Mouse (Mus musculus) hindbrain, embryonic 16.5 days (tissue): ENCODE results near the gene Fam71a. TPM values are rescaled to one million over a fixed set of nuclear protein-coding genes. Genes with fewer than 3 reads are reported as not detected.

Experiments used
- ATAC-seq: fragments of 200-750 bp; cut with Nextera tagmentation; 2 replicates; pipeline ENCODE4 v1.8.0; 2017; ENCODE audit warnings: moderate TSS enrichment, moderate library complexity
- H3K27ac ChIP-seq: fragments of 300-500 bp; sonication (generic); 2 replicates; pipeline ENCODE4 v1.5.1; 2014; ENCODE audit warnings: low read depth, mild to moderate bottlenecking, control low read depth, low read length, moderate library complexity
- H3K27me3 ChIP-seq: fragments of 300-500 bp; sonication (generic); replicated peaks from 2 replicates; pipeline ENCODE4 v1.6.1; 2014; ENCODE audit warnings: low read length; ENCODE audit not compliant: control insufficient read depth, insufficient read depth
- H3K36me3 ChIP-seq: fragments of 300-500 bp; sonication (generic); 2 replicates; pipeline ENCODE4 v1.6.1; 2014; ENCODE audit warnings: mild to moderate bottlenecking, low read length, moderate library complexity, mixed read lengths; ENCODE audit not compliant: control insufficient read depth, insufficient read depth
- H3K4me1 ChIP-seq: fragments of 300-500 bp; sonication (generic); 2 replicates; pipeline ENCODE4 v1.6.1; 2014; ENCODE audit warnings: low read depth, low read length; ENCODE audit not compliant: control insufficient read depth, insufficient read depth
- H3K4me2 ChIP-seq: fragments of 300-500 bp; sonication (generic); 2 replicates; pipeline ENCODE4 v1.6.1; 2014; ENCODE audit warnings: mild to moderate bottlenecking, low read length, control low read depth, moderate library complexity
- H3K4me3 ChIP-seq: fragments of 300-500 bp; sonication (generic); 2 replicates; pipeline ENCODE4 v1.5.1; 2014; ENCODE audit warnings: mild to moderate bottlenecking, low read length, control low read depth, moderate library complexity
- H3K9ac ChIP-seq: fragments of 300-500 bp; sonication (generic); 2 replicates; pipeline ENCODE4 v1.6.1; 2014; ENCODE audit warnings: low read depth, mild to moderate bottlenecking, control low read depth, low read length, moderate library complexity
- H3K9me3 ChIP-seq: fragments of 300-500 bp; sonication (generic); 2 replicates; pipeline ENCODE4 v1.6.1; 2014; ENCODE audit warnings: mild to moderate bottlenecking, low read length, moderate library complexity; ENCODE audit not compliant: control insufficient read depth
- WGBS: fragments of 180-500 bp; shearing (Covaris S2); extraction: QIAGEN DNeasy Blood & Tissue Kit; methylation state at CpG from one replicate; pipeline ENCODE4 v1.1.7; 2014; 5-methylcytosine and 5-hydroxymethylcytosine counted together
- polyA plus RNA-seq: library from polyadenylated mRNA; unstranded; fragments of >200 nt; fragmentation: Nextera tagmentation; extraction: Ambion mirVana; gene quantifications from 2 replicates; pipeline ENCODE4 v1.2.1, GENCODE M21; 2015

Fam71a gene
- not detected in 2 replicates for polyA plus RNA-seq

- no peak for ATAC-seq
- H3K9me3 ChIP-seq: no peaks in the 10 kb centered on the region; the same call in 1 of the 2 replicates
- no peak within 1 kb of the TSS for H3K4me3 ChIP-seq
- WGBS: 83% methylated on average over 3 of the region's 3 CpGs
- no peaks in the 10 kb centered on the region for H3K27me3 ChIP-seq
- H3K4me2 ChIP-seq: no peak within 1 kb of the TSS
- no peak within 1 kb of the TSS for H3K9ac ChIP-seq
- H3K4me1 ChIP-seq: no peaks in the 10 kb centered on the region; the same call in 1 of the 2 replicates
- no peak within 1 kb of the TSS for H3K27ac ChIP-seq
- no peaks in the 10 kb centered on the region for H3K36me3 ChIP-seq
Observed at GRCm38 (mm10) chr1:191164717-191165116, at the start of gene Fam71a. Fam71a (minus strand) TSS chr1:191164817.

GRCm38 (mm10) chr1:191211096-191211495, 46.5 kb upstream of the Fam71a start:
- H3K4me1 ChIP-seq: no peaks in the 10 kb centered on the region
- 57% methylated on average over 2 of the region's 2 CpGs for WGBS
- H3K27ac ChIP-seq: no peak overlapping the region
- H3K9me3 ChIP-seq: no peaks in the 10 kb centered on the region
- no peaks in the 10 kb centered on the region for H3K36me3 ChIP-seq
- no peak overlapping the region for H3K9ac ChIP-seq
- H3K4me2 ChIP-seq: no peak overlapping the region
- H3K4me3 ChIP-seq: no peak overlapping the region
- no peaks in the 10 kb centered on the region for H3K27me3 ChIP-seq
- ATAC-seq: no peak

- Histone ChIP-seq H3K9ac (no peak overlapping the region), H3K4me1 (no peaks in the 10 kb centered on the region), H3K9me3 (no peaks in the 10 kb centered on the region), H3K27me3 (no peaks in the 10 kb centered on the region), H3K36me3 (no peaks in the 10 kb centered on the region), H3K4me3 (no peak overlapping the region), H3K4me2 (no peak overlapping the region), H3K27ac (no peak overlapping the region)
- no peak for ATAC-seq
- 84% methylated on average over 5 of the region's 5 CpGs for WGBS
Observed at GRCm38 (mm10) chr1:191205791-191206190, 41.2 kb upstream of the Fam71a start.

- no peak overlapping the region for H3K4me2 ChIP-seq
- H3K27me3 ChIP-seq: no peaks in the 10 kb centered on the region
- H3K4me1 ChIP-seq: no peaks in the 10 kb centered on the region
- ATAC-seq: no peak
- no peak overlapping the region for H3K27ac ChIP-seq
- WGBS: 79% methylated on average over 5 of the region's 5 CpGs
- no peak overlapping the region for H3K9ac ChIP-seq
- H3K4me3 ChIP-seq: no peak overlapping the region
- no peaks in the 10 kb centered on the region for H3K9me3 ChIP-seq
- H3K36me3 ChIP-seq: no peaks in the 10 kb centered on the region
Observed at GRCm38 (mm10) chr1:191204876-191205275, 40.3 kb upstream of the Fam71a start.

GRCm38 (mm10) chr1:191203496-191203895, 38.9 kb upstream of the Fam71a start:
- Histone ChIP-seq H3K4me2 (no peak overlapping the region), H3K36me3 (no peaks in the 10 kb centered on the region), H3K4me1 (no peaks in the 10 kb centered on the region), H3K9me3 (no peaks in the 10 kb centered on the region), H3K27ac (no peak overlapping the region), H3K9ac (no peak overlapping the region), H3K27me3 (no peaks in the 10 kb centered on the region), H3K4me3 (no peak overlapping the region)
- no peak for ATAC-seq
- WGBS: 49% methylated on average over 2 of the region's 2 CpGs

GRCm38 (mm10) chr1:191202208-191202952, 37.8 kb upstream of the Fam71a start:
- Histone ChIP-seq H3K27me3 (no peaks in the 10 kb centered on the region), H3K4me1 (no peaks in the 10 kb centered on the region), H3K27ac (no peak overlapping the region), H3K36me3 (no peaks in the 10 kb centered on the region), H3K4me3 (no peak overlapping the region), H3K4me2 (no peak overlapping the region), H3K9ac (no peak overlapping the region), H3K9me3 (no peaks in the 10 kb centered on the region)
- ATAC-seq: no peak
- 83% methylated on average over 11 of the region's 11 CpGs for WGBS

- H3K9me3 ChIP-seq: no peaks in the 10 kb centered on the region
- ATAC-seq: no peak
- WGBS: 86% methylated on average over 9 of the region's 9 CpGs
- no peak overlapping the region for H3K4me3 ChIP-seq
- H3K9ac ChIP-seq: no peak overlapping the region
- no peaks in the 10 kb centered on the region for H3K36me3 ChIP-seq
- H3K27me3 ChIP-seq: no peaks in the 10 kb centered on the region
- no peaks in the 10 kb centered on the region for H3K4me1 ChIP-seq
- no peak overlapping the region for H3K27ac ChIP-seq
- H3K4me2 ChIP-seq: no peak overlapping the region
Observed at GRCm38 (mm10) chr1:191200816-191201602, 36.4 kb upstream of the Fam71a start.

GRCm38 (mm10) chr1:191197916-191198315, 33.3 kb upstream of the Fam71a start:
- H3K36me3 ChIP-seq: no peaks in the 10 kb centered on the region
- no peaks in the 10 kb centered on the region for H3K4me1 ChIP-seq
- no peak for ATAC-seq
- no peak overlapping the region for H3K9ac ChIP-seq
- 79% methylated on average over 7 of the region's 7 CpGs for WGBS
- H3K27ac ChIP-seq: no peak overlapping the region
- H3K4me2 ChIP-seq: no peak overlapping the region
- H3K27me3 ChIP-seq: no peaks in the 10 kb centered on the region
- no peak overlapping the region for H3K4me3 ChIP-seq
- no peaks in the 10 kb centered on the region for H3K9me3 ChIP-seq

- Histone ChIP-seq H3K9ac (no peak overlapping the region), H3K27me3 (no peaks in the 10 kb centered on the region), H3K9me3 (no peaks in the 10 kb centered on the region), H3K4me1 (no peaks in the 10 kb centered on the region), H3K4me2 (no peak overlapping the region), H3K27ac (no peak overlapping the region), H3K36me3 (no peaks in the 10 kb centered on the region), H3K4me3 (no peak overlapping the region)
- WGBS: 97% methylated on average over 6 of the region's 6 CpGs
- no peak for ATAC-seq
Observed at GRCm38 (mm10) chr1:191196016-191196415, 31.4 kb upstream of the Fam71a start.
